Mouse (Mus musculus): ENCODE results near the gene Vwa3b.
A peak's percentile ranks its signal among the peaks of the same experiment; 100 is the strongest.

Gene Vwa3b

GRCm38 (mm10) chr1:37063053-37063452, 36.7 kb downstream of the Vwa3b start:
- no peak for DNase-seq (ENCODE audit: low read depth, low spot score)

- no peak for DNase-seq (ENCODE audit: low read depth, low spot score)
Measured at GRCm38 (mm10) chr1:37063841-37064240, 37.4 kb downstream of the Vwa3b start.

- DNase-seq (ENCODE audit: low read depth, low spot score): no peak
Measured at GRCm38 (mm10) chr1:37065658-37066412, 39.4 kb downstream of the Vwa3b start.

GRCm38 (mm10) chr1:37075759-37076158, 49.4 kb downstream of the Vwa3b start:
- DNase-seq (ENCODE audit: low read depth, low spot score): no peak

DNA sequence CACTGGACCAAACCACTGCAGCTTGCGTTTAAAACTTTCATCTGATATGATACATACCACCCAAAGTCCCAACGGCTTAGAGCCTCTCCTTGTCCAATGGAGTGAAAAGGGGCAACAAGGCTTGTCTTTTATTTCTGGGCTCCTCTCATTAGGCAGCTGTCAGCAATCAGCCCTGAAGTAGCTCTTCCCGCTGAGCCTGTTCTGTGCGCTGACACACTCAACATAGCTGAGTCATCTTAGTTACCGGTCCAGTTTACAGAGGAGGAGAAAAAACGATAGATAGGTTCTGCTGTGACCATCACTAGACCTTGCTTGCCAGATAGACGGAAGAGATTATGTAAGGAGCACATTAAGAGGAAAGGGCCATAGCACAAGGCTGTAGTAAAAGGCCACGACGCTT, 50.9 kb downstream of the Vwa3b start:
- no peak for DNase-seq (ENCODE audit: low read depth, low spot score)

- DNase-seq (ENCODE audit: low read depth, low spot score): no peak
Measured at GRCm38 (mm10) chr1:37077955-37078549, 51.7 kb downstream of the Vwa3b start.

GRCm38 (mm10) chr1:37080442-37080841, 54.0 kb downstream of the Vwa3b start:
- no peak for DNase-seq (ENCODE audit: low read depth, low spot score)

DNA sequence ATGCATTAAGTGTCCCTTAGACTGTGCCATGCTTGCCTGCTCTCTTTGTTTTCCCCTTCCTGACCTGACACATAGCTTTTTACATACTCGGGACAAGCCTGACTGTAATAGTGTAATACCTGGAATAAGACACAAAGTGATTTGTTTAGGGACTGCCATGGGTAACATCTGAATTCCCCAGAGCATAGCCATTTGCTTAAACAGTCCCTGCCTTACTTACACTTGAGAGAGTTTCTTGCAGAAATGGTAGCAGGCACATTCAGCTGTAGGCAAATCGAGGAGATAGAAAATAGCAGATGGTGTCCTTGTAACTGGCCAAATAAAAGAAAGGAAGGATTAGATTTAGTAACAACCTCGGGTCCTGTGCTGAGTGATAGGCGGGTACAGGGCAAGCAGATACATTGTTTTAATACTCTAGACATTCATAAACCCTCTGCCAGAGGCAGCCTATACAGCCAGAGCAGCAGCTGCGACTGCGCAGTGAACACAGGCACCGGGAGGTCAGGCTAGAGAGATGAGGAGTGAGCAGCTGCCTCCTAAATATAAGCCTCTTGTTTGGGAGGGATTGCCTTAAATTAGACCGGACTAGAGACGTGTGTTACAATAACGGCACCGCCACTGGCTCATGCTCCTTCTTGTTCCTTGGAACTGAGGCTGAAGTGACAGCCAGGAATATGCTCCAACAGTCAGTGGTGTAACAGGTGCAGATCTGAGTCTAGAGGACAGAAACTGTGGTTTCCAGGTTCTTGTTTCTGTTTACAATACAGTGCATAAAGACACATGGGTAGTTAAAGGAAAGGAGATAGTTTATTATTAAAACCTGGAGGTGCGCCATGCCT, 55.2 kb downstream of the Vwa3b start:
- DNase-seq (ENCODE audit: low read depth, low spot score): peak; percentile 75

GRCm38 (mm10) chr1:37082215-37082464, 55.7 kb downstream of the Vwa3b start:
- no peak for DNase-seq (ENCODE audit: low read depth, low spot score)

- DNase-seq (ENCODE audit: low read depth, low spot score): no peak
Measured at GRCm38 (mm10) chr1:37084075-37084474, 57.7 kb downstream of the Vwa3b start.

DNA sequence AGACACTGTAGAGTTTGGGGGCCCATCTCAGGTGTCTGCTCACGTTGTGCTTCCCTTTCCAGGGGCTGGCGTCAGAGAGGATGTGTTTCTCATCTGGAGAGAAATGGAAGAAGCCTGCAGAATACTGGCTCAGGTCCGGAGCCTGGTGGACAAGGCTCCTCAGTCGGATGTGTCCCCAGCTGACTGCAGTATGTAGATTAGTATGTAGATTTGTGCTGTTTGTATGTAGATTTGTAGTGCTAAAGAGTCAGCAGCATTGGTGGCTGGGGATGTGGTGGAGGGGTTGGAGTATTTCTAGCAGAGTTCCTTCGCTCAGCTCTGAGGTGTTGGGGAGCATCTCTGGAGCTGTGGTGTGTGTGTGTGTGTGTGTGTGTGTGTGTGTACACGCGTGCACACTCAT, 58.8 kb downstream of the Vwa3b start:
- DNase-seq (ENCODE audit: low read depth, low spot score): no peak

DNA sequence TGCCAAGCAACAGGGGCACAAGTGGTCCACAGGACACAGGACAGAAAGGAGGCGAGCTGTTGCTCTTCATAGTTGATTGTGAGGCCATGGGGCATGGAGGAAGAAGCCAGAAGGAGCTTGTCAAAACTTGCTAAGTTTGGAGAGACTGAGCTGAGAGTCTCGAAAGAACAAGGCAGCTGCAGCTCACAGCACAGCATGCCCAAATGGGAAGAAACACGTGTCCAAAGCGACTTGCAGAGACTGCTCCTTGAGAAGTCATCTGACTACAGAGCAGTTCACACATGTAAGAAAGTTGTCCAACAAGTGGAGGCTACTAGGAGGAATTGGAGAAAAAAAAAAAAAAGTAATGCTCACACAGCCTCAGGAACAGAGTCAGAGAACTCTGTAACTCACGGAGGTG, 62.8 kb downstream of the Vwa3b start:
- DNase-seq (ENCODE audit: low read depth, low spot score): no peak

- DNase-seq (ENCODE audit: low read depth, low spot score): no peak
Measured at GRCm38 (mm10) chr1:37097382-37098093, 71.1 kb downstream of the Vwa3b start.

DNA sequence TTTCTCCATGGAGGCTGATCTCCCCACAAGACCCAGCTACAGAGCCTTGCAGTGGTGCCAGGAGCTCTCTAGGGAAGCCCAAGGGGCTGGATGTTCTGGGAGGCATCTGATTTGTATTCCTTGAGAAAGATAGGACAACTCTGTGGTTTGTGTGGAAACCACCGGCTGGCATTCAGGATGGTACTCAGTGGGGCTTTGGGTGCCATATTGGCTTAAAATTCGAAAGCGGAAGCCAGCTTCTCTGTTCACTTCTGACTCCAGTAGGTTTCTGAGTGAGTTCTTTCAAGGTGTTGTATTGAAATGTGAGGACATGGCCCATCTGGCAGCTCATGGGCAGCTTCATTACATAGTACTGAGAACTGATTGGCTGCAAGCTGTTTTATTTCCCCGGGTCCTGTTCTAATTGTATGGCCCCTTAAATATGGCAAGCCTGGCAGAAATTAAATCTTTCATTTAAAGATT, 71.7 kb downstream of the Vwa3b start:
- DNase-seq (ENCODE audit: low read depth, low spot score): no peak

GRCm38 (mm10) chr1:37100361-37100760, 74.0 kb downstream of the Vwa3b start:
- no peak for DNase-seq (ENCODE audit: low read depth, low spot score)

DNA sequence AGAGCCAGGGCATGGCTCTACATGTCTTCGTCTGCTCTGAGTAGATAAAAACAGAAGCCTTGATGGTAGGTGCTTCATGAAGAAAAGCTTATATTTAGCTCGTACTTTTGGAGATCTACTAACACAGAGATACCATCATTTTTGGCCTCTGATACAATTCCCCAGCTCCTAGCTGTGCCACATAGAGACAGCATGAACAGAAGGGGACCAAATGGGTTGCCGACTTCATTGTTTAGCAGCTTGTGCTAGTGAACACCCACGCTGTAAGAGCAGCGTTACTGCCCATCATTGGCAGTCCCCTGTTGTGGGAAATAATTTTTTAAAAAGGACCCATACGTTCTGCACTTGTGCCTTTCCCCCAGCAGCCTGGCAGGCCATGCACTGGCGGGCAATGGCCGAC, 74.6 kb downstream of the Vwa3b start:
- DNase-seq (ENCODE audit: low read depth, low spot score): no peak

- DNase-seq (ENCODE audit: low read depth, low spot score): no peak
Measured at GRCm38 (mm10) chr1:37101717-37102116, 75.3 kb downstream of the Vwa3b start.

DNA sequence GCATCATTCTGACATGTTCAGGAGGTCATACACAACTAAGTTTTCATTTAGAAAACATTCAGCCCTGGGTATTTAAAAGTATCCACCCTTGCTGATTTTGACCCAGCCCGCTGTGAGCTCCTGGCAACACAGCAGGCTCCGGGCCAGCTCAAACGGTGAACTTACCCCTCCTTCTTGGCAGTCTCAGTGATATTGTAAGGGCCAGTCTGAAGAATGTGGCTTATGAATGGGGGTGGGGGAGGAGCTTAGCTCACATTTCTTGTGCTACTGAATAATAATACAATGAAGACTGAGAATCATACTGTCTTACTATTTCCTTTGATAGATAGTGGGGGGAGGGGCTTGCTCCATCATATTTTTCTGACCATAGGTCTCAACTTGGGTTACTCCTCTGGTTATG, 78.8 kb downstream of the Vwa3b start:
- DNase-seq (ENCODE audit: low read depth, low spot score): no peak

GRCm38 (mm10) chr1:37113781-37114180, 87.4 kb downstream of the Vwa3b start:
- DNase-seq (ENCODE audit: low read depth, low spot score): peak; percentile 66

DNA sequence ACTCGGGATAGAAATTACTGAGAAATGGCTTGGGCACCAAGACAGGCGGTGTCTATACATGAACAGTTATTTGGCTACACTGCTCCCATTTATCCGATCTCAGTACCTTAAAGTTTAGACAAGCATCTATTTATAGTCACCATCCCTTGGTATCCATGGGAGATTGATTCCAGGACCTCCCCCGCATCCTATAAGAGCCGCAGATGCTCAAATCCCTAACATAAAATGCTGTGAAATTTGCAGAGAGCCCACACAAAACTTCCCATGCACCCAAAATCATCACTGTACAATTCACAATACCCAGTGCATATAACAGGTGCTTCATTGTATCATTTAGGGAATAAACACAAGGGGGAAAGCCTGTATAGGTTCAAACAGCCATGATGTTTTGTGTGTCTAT, 89.5 kb downstream of the Vwa3b start:
- DNase-seq (ENCODE audit: low read depth, low spot score): no peak

- no peak for DNase-seq (ENCODE audit: low read depth, low spot score)
Measured at GRCm38 (mm10) chr1:37116574-37116973, 90.2 kb downstream of the Vwa3b start.

GRCm38 (mm10) chr1:37117964-37118363, 91.6 kb downstream of the Vwa3b start:
- DNase-seq (ENCODE audit: low read depth, low spot score): no peak
